Mouse (Mus musculus): ENCODE measurements around the gene Oasl2.
"Not testable (repeated sequence)": the region's sequence is repeated elsewhere in the genome, so short reads cannot be mapped to it uniquely, and the experiment has no call there.

The Oasl2 gene

DNA sequence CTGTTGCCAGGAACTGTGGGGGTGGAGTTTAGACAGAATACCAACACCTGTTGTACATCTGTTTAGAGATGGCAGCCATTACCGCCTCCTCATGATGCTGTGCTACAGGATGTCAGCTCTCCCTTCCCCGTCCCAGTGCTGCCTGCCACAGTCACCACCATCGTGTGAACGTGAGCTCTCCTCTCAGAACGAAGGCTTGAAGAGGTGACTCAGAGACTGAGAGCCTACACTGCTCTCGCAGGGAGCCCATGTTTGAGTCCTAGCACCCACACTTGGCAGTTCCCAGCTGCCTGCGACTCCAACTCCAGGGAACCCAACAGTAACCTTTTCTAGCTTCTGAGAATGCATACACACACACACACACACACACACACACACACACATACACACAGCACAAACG is 18.1 kb downstream of the Oasl2 start:
- no peak for DNase-seq (ENCODE audit: extremely low read depth, low read depth, low spot score)

DNA sequence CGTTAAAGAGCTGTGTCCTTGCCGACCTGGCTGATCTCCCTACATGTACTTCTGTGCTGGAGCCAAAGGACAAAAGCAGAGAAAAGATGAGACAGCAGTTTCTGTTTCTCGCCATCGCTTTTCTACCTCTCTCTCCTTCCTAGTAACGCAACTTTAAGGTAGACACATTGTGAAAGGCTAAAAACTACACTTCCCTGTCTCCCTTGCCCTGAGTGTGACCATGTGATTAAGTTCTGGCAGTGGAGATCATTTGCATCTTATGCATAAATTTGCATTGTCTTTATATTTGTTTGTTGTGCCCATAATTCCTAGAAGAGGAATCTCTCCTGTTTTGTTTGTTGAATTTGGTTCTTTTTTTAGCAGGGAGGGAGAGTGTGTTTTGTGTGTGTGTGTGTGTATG is 19.1 kb downstream of the Oasl2 start:
- DNase-seq (ENCODE audit: extremely low read depth, low read depth, low spot score): no peak

DNA sequence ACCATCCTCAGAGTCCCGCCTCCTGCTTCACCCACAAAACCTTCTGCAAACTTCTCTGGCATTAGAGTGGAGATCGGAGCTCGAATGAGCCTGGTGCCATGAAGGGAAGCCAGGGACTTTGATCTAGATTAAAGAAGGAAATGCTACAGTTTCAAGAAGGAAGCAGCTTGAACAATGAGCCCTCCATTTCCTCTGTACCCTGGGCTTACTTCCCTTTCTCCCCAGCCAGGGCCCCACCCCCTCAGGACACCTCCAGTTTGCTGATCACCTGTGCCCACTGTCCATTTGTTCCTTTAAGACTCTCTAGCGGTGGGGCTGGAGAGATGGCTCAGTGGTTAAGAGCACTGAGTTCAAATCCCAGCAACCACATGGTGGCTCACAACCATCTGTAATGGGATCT is 20.0 kb downstream of the Oasl2 start:
- no peak for DNase-seq (ENCODE audit: extremely low read depth, low read depth, low spot score)

DNA sequence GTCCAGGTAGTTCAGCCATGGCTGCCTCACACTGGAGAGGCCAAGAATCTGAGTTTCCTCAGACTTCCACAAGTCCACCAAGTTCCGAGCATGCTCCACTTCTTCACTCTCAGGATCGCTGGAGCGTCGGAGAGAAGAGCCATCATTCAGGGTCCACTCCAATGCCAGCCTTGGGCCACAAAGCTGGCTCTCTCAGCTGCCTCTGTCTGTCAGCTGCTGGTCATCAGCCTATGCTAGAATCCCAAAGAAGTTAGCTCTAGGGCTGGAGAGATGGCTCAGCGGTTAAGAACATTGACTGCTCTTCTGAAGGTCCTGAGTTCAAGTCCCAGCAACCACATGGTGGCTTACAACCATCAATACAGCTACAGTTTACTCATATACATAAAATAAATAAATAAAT is 20.6 kb downstream of the Oasl2 start:
- not testable (repeated sequence) for DNase-seq (ENCODE audit: extremely low read depth, low read depth, low spot score)

DNA sequence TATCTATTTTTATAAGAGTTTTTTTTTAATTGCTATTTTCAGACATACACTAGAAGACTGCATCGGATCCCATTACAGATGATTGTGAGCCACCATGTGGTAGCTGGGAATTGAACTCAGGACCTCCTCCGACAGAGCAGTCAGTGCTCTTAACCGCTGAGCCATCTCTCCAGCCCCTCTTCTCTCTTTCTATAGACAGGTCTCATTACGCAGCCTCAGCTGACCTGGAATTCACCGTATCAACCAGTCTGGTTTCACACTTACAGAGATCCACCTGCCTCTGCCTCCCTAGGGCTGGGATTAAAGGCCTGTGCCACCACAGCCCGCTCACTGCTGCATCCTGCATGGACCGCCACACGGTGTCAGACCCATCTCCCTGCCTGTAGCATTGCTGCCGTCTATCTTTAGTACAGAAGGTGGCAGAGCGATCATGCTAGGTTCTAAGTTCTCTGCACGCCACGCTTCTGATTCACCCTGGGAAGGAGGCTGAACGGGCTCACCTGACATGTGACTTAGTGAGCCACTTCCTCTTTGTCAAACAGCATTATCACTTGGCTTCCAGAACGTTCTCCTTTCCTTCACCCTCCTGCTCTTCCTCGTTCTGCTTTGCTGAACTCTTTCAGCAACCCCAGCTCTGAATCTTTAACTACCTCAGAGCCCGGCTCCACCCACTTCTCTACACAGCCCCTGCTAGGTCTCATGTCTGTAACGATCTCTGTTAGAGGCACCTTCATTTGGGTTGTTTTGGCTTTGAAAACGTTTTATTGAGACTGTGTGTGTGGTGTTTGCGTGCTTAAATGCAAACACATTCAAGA is 25.0 kb downstream of the Oasl2 start:
- no peak for DNase-seq (ENCODE audit: extremely low read depth, low read depth, low spot score)

DNA sequence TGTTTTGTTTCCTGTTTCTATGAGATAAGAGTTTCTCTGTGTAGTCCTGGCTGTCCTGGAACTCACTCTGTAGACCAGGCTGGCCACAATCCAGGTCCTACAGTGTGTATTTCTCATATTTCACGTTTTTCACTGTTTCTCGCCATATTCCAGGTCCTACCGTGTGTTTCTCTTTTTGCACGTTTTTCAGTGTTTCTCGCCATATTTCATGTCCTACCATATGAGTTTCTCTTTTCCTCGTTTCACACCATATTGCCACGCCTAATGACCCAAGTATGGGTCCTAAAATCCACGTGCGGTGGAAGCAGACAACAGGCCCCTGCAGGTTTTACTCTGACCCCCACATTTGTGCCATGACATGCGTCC is 25.6 kb downstream of the Oasl2 start:
- peak; percentile 13 for DNase-seq (ENCODE audit: extremely low read depth, low read depth, low spot score)

DNA sequence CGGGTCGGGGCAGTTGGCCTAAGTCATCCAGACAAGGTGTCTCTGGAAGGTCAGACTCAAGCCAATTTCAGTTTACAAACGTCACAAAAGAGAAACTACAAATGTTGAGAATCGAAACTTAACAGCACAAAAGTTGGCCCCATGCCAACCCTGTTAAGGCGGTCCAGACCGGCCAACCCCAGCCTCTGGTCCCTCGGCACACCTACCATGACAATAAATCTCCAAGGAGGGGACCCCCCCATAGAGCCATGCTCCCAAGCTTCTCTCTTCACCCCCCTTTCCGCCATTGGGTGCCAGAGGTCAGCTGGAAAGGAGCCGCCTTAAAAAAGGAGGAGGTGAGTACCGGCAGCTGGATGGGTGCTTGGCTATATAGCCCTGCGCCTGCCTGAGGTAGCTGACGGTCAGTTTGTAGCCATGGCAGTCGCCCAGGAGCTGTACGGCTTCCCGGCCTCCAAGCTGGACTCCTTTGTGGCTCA is 26.3 kb downstream of the Oasl2 start, which contains the start of gene Oasl1:
Oasl1 (plus strand) TSS at position 243 of the 476 bp plus-strand sequence.
- DNase-seq (ENCODE audit: extremely low read depth, low read depth, low spot score): no peak

DNA sequence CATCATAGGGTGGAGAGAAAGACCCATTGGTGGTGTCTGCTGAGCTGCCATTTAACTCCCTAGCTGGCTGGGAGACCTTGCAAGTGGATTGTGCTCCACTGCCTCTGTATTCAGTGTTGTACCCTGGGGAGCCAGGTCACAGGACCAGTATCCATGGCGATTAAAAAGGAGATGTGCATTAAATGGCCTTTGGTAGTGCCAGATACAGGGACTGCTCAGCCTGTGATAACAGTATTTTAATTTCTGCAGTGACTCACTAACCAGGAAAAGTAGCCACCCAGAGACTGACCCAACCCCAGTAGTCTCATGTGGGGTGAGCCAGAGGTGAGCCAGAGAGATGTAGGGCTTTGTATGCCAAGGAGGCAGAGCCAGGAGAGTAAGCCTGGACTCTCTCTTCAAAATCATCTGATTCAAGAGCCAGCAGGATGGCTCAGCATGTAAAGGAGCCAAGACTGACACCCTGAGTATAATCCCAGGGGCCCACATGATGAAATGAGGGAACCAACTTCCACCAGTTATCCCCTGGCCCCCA is 29.5 kb downstream of the Oasl2 start:
- no peak for DNase-seq (ENCODE audit: extremely low read depth, low read depth, low spot score)

DNA sequence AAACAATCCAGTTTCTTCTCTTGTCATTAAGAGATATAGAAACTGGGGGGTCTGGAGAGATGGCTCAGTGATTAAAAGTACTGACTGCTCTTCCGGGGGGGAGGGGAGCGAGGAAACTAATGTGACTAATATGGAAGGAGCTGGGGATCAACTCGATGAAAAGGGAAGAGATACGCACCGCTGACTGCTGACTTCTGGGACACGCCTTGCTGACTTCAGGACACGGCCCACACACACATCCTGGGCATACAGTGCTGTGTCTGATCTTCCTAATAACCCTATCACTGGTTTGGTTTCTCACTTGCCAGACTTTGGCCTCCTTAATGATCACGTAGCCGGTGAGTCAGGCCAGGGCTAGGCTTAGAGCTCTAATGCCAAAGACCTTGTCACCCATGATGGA is 30.0 kb downstream of the Oasl2 start:
- DNase-seq (ENCODE audit: extremely low read depth, low read depth, low spot score): no peak

DNA sequence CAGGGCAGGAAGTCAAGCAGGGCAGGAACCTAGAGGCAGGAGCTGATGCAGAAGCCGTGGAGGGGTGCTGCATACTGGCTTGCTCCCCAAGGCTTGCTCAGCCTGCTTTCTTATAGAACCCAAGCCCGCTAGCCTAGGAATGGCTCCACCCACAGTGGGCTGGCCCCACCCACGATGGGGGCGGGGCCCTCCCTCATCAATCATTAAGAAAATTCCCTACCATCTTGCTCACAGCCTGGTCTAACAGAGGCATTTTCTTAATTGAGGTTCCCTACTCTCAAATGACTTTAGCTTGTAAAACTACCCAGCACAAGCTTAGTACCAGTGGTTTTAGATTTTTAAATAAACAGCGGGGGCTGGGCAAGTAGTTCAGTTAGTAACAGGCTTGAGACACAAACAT is 34.9 kb downstream of the Oasl2 start:
- no peak for DNase-seq (ENCODE audit: extremely low read depth, low read depth, low spot score)

DNA sequence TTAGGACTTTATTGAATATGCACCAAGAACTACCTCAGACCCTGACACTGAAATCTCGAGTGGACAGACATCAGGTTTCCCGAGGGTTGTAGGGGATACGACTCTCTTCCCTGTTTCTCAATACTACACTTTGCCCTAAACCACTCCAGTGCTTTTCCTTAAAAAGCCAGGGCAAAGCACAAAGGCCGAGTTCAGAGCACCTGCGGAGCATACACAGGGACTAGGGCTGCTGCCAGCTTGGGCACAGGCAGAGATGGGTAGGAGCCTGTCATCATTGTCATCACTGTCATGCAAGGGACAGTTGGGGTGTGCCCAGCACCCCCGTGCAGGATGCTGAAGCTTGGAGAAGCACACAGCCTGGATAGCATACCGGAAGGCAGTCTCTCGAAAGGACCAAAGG is 36.5 kb downstream of the Oasl2 start:
- DNase-seq (ENCODE audit: extremely low read depth, low read depth, low spot score): no peak

DNA sequence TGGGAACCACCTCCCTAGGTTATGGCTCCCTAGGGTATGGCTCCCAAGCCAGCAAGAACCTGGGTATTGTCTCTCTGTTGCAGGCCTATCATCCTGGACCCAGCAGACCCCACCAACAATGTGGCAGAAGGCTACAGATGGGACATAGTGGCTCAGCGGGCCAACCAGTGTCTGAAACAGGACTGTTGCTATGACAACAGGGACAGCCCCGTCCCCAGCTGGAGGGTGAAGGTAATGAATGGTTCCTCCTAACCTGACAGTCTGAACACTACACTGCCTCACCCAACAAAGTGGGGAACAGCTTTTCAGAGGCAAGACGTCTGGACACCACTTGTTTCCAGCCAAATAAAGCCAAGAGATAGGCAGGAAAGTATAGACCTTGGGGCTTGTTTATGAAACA is 39.1 kb downstream of the Oasl2 start:
- DNase-seq (ENCODE audit: extremely low read depth, low read depth, low spot score): no peak

DNA sequence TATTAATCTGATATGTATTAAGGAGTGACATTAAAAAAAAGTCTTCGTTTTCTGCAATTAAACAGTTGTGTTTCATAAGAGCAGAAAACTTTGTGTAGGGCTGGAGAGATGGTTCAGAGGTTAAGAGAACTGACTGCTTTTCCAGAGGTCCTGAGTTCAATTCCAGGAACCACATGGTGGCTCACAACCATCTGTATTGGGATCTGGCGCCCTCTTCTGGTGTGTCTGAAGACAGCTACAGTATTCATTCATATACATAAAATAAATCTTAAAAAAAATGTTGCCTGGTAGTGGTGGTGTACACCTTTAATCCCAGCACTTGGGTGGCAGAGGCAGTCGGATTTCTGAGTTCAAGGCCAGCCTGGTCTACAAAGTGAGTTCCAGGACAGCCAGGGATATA is 44.4 kb downstream of the Oasl2 start:
- not testable (repeated sequence) for DNase-seq (ENCODE audit: extremely low read depth, low read depth, low spot score)

DNA sequence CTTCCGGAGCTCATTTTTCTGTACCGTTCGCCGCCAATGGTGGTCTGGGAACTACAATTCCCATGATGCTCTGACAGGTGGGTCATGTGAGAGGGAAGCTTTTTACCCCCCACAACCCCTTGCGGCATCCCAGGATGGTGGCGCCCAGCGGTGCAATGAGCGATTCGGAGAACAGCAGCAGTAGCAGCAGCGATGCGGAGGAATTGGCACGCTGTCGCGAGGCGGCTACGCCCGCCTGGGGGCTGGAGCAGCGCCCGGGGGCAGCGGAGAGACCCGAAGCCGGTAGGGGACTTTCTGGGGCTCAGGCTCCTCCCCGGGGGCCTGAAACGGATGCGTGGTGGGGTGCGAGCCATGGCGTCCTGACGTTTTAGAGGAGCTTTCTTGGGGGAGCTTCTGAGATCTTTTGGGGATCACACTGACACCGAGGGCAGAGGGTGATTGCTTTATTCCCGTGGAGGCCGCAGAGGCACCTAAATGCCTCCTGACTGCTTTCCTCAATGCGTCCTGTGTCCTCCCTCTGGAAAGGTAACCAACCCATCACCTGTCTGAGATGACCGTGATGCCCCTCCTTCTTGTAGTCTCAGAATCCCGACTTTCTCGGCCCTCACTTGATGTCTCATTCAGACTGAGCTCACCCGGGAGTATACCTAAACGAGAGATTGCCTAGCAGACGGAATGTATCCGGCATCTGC is 45.5 kb downstream of the Oasl2 start, which contains the start of gene 2210016L21Rik:
2210016L21Rik (plus strand) TSS at position 85 of the 692 bp plus-strand sequence.
- DNase-seq (ENCODE audit: extremely low read depth, low read depth, low spot score): peak; percentile 10

DNA sequence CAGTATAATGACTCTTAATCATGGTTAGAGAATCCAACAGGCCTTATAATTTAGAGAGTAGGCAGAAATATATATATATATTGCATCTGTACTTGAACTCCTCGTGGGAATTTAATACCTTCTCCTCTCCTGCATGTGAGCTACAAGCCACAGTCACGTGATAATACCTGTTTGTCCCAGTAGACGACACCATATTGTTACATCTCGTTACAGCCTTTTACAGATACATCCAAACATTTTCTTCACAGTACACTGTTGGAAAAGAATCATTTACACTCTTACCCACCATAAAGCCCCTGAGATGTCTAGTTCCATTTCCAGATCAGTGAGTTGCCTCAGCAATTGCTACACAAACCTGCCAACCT is 46.0 kb downstream of the Oasl2 start:
- no peak for DNase-seq (ENCODE audit: extremely low read depth, low read depth, low spot score)

DNA sequence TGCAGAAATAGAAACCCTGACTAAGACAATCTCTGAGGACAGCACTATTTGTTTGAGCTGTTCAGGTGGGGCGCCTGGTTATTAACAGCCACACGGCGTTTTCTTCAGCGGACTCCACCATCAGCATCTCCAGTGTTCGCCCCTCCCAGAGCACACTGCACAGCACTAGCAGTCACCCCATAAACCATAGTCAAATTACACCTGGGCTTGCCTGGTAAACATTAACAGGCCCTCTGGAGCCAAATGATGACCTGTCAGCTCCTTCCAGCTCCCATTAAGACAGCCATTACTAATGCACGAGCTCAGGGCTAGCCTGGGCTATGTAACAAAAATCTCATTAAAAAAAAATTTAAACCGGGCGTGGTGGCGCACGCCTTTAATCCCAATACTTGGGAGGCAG is 48.3 kb downstream of the Oasl2 start:
- DNase-seq (ENCODE audit: extremely low read depth, low read depth, low spot score): no peak

DNA sequence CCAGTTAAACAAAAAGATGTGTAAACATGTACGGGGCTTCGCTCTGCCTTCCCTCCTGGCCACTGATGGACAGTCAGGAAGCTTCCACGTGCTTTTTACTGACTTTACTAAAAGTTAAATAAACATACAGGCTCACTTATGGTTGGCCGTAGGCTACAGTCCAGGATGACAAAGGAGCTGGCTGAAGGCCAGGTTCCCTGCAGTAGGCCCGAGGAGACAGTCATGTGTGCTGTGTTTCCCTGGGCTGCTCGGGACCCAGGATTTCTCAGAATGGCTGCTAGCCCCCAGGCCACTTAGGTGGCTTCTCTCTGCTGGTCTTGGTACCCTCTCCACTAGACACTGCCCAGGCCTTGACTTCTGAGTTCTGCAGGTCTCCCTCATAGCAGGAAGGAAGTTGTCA is 52.2 kb downstream of the Oasl2 start:
- DNase-seq (ENCODE audit: extremely low read depth, low read depth, low spot score): no peak

DNA sequence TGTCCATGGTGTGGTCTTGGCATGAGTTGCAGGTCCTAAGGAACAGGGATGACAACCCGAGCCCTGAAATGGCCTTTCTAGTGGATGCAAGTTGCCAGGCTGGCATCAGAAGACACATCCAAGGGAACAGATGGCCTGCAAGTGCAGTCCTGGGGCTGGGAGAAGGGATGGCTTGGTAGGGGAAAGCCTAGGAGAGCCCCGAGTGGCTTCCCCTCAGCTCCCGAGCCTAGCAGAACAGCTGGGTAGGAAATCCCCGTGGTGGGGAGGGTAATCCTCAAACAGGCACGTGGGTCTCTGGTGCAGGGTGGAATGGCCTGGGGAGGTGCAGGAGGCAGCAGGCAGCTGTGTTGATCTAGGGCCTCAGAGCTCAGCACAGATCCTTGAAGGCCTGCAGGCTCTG is 52.6 kb downstream of the Oasl2 start:
- no peak for DNase-seq (ENCODE audit: extremely low read depth, low read depth, low spot score)

DNA sequence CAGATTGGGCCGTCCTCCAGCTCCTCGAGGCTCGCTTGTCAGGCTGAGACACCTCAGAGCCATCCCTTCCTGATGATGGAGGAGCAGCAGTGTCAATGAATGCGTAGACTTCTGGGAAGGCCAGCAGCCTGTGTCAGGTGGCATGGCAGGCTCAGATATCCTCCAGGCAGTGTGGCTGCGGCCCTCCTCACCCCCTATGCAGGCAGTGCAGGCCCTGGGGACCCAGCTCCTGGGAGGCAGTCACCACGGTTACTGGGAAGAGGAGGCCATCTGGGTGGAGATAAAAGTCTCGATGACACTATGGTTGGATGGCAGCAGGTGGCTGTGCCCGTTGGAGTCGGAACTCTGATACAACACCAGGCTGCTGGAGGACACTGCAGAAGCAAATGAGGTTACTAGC is 53.1 kb downstream of the Oasl2 start:
- DNase-seq (ENCODE audit: extremely low read depth, low read depth, low spot score): no peak

DNA sequence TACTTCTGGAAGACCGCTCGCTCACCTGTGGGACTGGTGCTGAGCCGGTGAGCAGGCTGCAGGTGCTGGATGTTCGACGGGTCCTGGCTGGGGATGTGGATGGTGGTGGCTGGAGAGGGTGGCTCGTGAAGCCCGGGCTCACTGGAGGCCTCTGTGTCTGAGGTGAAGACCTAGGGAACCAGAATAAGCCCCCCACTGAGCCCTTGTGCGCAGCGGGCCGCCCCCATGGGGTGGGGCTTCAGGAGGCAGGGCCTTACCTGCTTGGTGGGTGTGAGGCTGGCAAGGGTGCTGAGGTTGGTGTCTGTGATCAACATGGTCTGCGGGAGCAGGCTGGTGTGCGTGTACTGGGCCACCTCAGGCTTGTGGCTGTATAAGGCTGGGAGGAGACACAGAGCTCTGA is 53.9 kb downstream of the Oasl2 start:
- no peak for DNase-seq (ENCODE audit: extremely low read depth, low read depth, low spot score)

DNA sequence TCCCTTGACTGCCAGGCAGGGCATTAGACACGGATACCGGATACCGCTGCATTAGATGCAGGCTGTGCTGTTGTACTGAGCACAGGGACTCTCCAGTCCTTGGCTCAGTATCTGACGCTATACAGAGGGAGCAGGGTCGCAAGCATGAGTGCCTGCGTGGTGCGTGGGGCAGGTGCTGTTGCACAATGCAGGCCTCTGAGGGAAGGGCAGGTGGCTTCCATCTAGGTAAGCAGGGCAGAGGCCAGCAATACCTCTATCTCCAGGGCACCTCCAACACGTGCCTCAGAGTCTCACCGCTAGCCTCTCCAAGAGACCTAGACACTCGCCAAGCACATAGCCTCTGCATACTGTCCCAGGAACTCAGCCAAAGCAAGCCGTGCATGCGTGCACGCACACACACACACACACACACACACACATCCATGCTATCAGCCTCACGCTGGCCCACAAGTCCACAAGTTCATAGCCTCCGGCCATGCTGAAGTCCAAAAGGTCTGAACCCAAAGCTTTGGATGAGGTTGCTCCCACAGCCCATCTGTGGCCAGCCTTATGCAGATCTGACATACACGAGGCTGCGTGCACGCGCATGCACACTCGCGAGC is 54.6 kb downstream of the Oasl2 start:
- DNase-seq (ENCODE audit: extremely low read depth, low read depth, low spot score): no peak

DNA sequence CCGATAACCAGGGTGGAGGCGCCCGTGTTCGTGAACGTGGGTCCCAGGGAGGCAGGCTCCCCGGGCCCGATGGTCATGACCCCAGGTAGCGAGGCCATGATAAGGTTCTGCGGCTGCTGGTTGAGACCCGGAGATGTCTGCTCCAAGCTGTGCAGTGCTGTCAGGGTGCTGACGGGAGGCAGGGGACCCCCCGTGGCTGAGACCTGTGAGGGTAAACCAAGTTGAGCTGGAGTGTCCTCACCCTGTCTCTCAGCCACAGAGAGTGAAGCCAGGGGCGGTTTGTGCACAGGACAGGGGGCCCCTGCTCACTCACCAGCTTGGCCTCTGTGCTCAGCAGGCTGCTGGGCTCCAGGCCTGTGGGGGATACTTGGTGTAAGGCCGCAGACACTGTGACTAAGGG is 56.6 kb downstream of the Oasl2 start:
- no peak for DNase-seq (ENCODE audit: extremely low read depth, low read depth, low spot score)

Measured in fat pad, adult 2 months (tissue).